Mouse (Mus musculus): ENCODE measurements around the gene Trmo. TPM values are rescaled to one million over a fixed set of nuclear protein-coding genes. Genes with fewer than 3 reads are reported as not detected.

Gene Trmo
- polyA plus RNA-seq, 1 experiment from 2014 or later, result 8.6 TPM

DNA sequence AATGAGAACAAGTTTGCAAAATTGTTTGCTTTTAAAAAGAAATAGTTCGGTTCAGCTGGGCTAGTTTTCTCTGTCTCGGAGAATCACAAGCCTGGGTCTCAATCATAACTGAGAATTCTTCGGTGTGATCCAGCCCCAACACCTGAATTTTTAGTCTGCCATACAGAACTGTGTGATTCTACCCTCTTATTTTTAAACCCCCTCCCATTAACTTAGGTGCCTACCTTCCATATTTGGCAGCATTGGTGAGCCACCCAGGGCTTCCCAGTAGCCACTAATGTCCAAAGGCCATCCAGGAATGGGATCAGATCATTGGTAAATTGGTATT is 43.5 kb downstream of the Trmo start:
- WGBS, result 17% methylated on average over 3 of the region's 3 CpGs
- H3K4me1 ChIP-seq (ENCODE audit: control insufficient read depth, insufficient read depth, low read length), result peaks cover 5% of the 10 kb centered on the region
- no peaks in the 10 kb centered on the region for H3K9me3 ChIP-seq (replicated peaks; ENCODE audit: control insufficient read depth, low read length, poor library complexity, severe bottlenecking)
- H3K4me2 ChIP-seq (ENCODE audit: low read length), result no peak overlapping the region
- no peak for ATAC-seq
- H3K27ac ChIP-seq (ENCODE audit: low read length), result no peak overlapping the region
- no peak overlapping the region for H3K9ac ChIP-seq (ENCODE audit: low read depth, low read length)
- H3K36me3 ChIP-seq (ENCODE audit: control insufficient read depth, insufficient read depth, low read length), result no peaks in the 10 kb centered on the region
- no peak overlapping the region for H3K4me3 ChIP-seq (ENCODE audit: low read depth, low read length)
- H3K27me3 ChIP-seq (ENCODE audit: control insufficient read depth, insufficient read depth, low read depth, low read length), result peaks cover 64% of the 10 kb centered on the region

DNA sequence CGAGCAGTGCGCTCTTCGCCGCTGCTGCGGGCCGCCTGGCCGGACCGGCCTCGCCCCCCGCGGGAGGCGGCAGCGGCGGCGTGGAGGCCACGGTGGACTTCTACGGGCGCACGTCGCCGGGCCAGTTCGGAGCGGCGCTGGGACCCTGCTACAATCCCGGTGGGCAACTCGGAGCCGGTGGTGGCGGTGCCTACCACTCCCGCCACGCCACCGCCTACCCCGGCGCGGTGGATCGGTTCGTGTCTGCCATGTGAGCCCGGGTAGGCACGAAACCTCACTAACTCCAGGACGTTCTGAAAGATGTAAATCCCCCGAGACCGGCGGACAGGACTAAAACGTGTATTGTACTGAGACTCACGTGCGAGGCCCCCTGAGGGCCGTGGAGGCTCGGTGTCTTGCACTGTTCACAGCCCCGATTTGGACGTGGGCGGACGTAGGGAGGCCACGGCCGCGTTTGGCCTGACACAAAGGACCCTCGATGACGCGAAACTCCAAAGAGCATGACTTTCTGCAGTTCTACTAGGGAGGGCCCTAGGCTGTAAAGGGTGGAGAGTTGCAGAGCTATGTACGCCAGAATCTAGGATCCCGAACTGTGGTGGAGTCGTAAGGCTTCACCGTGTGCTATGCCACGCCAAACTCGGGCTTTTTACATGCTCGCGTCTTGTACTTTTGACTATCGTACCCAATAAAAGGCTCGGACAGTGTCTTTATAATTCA is 44.0 kb downstream of the Trmo start:
- H3K27ac ChIP-seq (ENCODE audit: low read length), result no peak overlapping the region
- 1% methylated on average over 60 of the region's 67 CpGs for WGBS
- H3K9ac ChIP-seq (ENCODE audit: low read depth, low read length), result no peak overlapping the region
- H3K4me2 ChIP-seq (ENCODE audit: low read length), result no peak overlapping the region; the same call in 1 of the 2 replicates
- peak overlapping the region; percentile 41; the same call in 1 of the 2 replicates for H3K4me3 ChIP-seq (ENCODE audit: low read depth, low read length)
- ATAC-seq, result no peak
- no peaks in the 10 kb centered on the region for H3K9me3 ChIP-seq (replicated peaks; ENCODE audit: control insufficient read depth, low read length, poor library complexity, severe bottlenecking)
- no peaks in the 10 kb centered on the region for H3K36me3 ChIP-seq (ENCODE audit: control insufficient read depth, insufficient read depth, low read length)
- peaks cover 64% of the 10 kb centered on the region for H3K27me3 ChIP-seq (ENCODE audit: control insufficient read depth, insufficient read depth, low read depth, low read length)
- H3K4me1 ChIP-seq (ENCODE audit: control insufficient read depth, insufficient read depth, low read length), result peaks cover 5% of the 10 kb centered on the region

DNA sequence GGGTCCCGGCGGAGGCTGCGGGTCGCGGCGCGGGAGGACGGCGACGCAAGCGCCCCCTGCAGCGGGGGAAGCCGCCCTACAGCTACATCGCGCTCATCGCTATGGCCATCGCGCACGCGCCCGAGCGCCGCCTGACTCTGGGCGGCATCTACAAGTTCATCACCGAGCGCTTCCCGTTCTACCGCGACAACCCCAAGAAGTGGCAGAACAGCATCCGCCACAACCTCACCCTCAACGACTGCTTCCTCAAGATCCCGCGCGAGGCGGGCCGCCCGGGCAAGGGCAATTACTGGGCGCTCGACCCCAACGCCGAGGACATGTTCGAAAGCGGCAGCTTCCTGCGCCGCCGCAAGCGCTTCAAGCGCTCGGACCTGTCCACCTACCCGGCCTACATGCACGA is 44.9 kb downstream of the Trmo start:
- Histone ChIP-seq H3K9me3 (replicated peaks; ENCODE audit: control insufficient read depth, low read length, poor library complexity, severe bottlenecking) (no peaks in the 10 kb centered on the region), H3K9ac (ENCODE audit: low read depth, low read length) (0 out of 2 replicates have a peak overlapping the region, but pooled peaks have one; percentile 31), H3K4me2 (ENCODE audit: low read length) (peak overlapping the region; percentile 52), H3K27ac (ENCODE audit: low read length) (no peak overlapping the region), H3K27me3 (ENCODE audit: control insufficient read depth, insufficient read depth, low read depth, low read length) (peaks cover 56% of the 10 kb centered on the region), H3K4me3 (ENCODE audit: low read depth, low read length) (peak overlapping the region; percentile 41), H3K4me1 (ENCODE audit: control insufficient read depth, insufficient read depth, low read length) (peaks cover 5% of the 10 kb centered on the region), H3K36me3 (ENCODE audit: control insufficient read depth, insufficient read depth, low read length) (no peaks in the 10 kb centered on the region)
- WGBS, result 1% methylated on average over 39 of the region's 51 CpGs
- no peak for ATAC-seq

DNA sequence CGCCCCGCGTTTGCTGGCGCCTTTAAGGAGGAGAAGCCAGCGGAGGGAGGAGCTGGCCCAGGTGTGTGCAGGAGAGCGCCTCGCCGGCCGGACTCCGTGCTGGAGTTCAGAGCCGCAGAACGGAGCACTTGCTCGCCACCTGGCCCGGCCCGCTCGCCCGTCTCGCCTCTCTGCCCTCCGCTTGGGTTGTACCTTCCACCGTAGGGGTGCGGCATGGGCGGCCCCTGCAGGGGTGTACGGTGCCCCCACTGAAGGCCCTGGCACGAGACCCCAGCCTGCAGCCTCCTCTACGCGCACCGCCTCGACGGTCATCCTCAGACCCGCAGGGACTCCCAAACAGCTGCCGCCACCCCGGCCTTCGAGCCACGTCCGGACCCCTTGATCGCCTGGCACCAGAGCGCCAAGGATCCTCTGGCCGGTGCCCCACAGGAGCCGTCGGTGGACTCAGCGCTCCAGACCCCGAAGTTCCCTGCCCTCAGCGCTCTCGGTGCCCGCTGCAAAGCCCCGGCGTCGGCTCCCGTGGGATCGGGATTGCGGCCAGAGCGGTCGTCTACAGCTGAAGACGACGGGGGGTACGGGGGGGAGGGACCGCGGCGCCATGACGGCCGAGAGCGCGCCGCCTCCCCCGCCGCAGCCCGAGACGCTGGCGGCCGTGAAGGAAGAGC is 45.5 kb downstream of the Trmo start, which contains the start of gene Foxe1:
TSS of gene Foxe1 (plus strand) at position 14 of the 665 bp plus-strand sequence.
- H3K27ac ChIP-seq (ENCODE audit: low read length), result no peak within 1 kb of the TSS
- peaks cover 55% of the 10 kb centered on the region for H3K27me3 ChIP-seq (ENCODE audit: control insufficient read depth, insufficient read depth, low read depth, low read length)
- peak within 1 kb of the TSS; percentile 41 for H3K4me3 ChIP-seq (ENCODE audit: low read depth, low read length)
- peak within 1 kb of the TSS; percentile 52 for H3K4me2 ChIP-seq (ENCODE audit: low read length)
- ATAC-seq, result 0 out of 2 replicates have a peak, but pooled peaks have one; percentile 17
- H3K9ac ChIP-seq (ENCODE audit: low read depth, low read length), result 0 out of 2 replicates have a peak within 1 kb of the TSS, but pooled peaks have one; percentile 31
- 2% methylated on average over 56 of the region's 70 CpGs for WGBS
- H3K9me3 ChIP-seq (replicated peaks; ENCODE audit: control insufficient read depth, low read length, poor library complexity, severe bottlenecking), result no peaks in the 10 kb centered on the region
- peaks cover 5% of the 10 kb centered on the region for H3K4me1 ChIP-seq (ENCODE audit: control insufficient read depth, insufficient read depth, low read length)
- H3K36me3 ChIP-seq (ENCODE audit: control insufficient read depth, insufficient read depth, low read length), result no peaks in the 10 kb centered on the region

DNA sequence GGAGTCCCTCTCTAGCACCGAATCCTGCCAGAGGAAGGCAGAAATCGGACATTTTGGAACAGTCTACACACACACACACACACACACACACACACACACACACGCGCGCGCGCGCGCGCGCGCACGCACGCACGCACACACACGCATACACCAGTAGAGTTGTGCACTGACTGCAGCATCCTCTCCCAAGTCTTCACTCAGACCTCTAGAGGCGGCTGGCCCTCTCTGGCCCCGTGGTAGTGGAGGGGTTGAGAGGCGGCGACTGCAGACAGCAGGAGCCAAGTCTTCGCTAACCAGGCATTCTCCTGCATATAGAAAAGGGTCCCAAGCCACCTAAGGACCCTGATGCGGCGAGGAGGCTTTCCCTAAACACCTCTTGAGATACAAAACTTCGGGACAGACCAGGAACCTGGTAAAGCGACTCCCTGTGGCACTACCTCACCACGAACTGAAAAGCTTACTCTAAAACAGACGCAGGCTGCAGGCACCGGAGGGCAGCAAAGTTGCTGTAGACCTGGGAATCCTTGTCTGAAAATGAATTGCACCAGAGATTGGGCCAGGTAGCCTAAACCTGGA is 46.4 kb downstream of the Trmo start:
- H3K4me2 ChIP-seq (ENCODE audit: low read length), result peak overlapping the region; percentile 4; the same call in 1 of the 2 replicates
- no peak overlapping the region for H3K27ac ChIP-seq (ENCODE audit: low read length)
- H3K27me3 ChIP-seq (ENCODE audit: control insufficient read depth, insufficient read depth, low read depth, low read length), result peaks cover 64% of the 10 kb centered on the region
- H3K4me1 ChIP-seq (ENCODE audit: control insufficient read depth, insufficient read depth, low read length), result peaks cover 5% of the 10 kb centered on the region
- WGBS, result under 1% methylated on average over 28 of the region's 28 CpGs
- no peaks in the 10 kb centered on the region for H3K9me3 ChIP-seq (replicated peaks; ENCODE audit: control insufficient read depth, low read length, poor library complexity, severe bottlenecking)
- no peaks in the 10 kb centered on the region for H3K36me3 ChIP-seq (ENCODE audit: control insufficient read depth, insufficient read depth, low read length)
- ATAC-seq, result no peak
- no peak overlapping the region for H3K9ac ChIP-seq (ENCODE audit: low read depth, low read length)
- H3K4me3 ChIP-seq (ENCODE audit: low read depth, low read length), result no peak overlapping the region; the same call in 1 of the 2 replicates

DNA sequence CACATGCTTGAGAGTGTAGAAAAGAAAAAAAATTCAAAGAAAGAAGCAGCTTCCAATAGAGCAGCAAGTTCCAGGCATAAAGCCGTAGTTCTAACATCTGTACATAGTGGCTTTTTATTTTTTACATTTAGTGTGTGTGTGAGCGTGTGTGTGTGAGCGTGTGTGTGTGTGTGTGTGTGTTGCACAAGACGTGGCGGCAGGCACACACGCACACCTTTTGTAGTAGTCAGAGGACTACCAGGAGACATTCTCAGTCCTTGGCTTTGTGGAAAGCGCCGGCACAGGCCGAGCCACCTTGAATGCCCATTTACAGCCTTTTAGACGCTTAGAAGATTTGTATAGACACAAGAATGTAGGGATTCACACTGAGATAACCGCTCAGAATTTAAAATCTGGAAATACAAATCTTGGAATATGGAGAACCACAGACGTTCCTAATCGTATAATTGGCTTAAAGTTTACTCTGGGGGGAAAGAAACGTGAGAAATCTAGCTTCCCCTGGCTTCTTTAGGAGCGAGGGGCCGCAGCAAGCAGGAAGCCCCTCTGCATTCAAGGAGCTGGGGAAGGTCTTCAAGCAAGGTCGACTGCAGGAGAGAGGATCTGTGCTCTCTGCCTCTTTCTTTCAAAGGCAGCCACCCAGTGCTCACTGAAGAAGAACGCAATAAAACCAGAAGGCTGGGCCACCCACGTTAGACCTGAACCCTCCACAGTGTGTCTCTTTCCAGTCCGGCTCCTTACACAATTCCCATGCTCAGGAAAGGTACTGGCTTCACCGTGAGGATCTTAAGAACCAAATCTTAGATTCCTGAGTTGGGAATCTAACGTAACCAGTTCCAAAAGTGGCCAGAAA is 47.2 kb downstream of the Trmo start:
- no peak for ATAC-seq
- H3K4me1 ChIP-seq (ENCODE audit: control insufficient read depth, insufficient read depth, low read length), result peaks cover 5% of the 10 kb centered on the region
- no peaks in the 10 kb centered on the region for H3K9me3 ChIP-seq (replicated peaks; ENCODE audit: control insufficient read depth, low read length, poor library complexity, severe bottlenecking)
- H3K4me3 ChIP-seq (ENCODE audit: low read depth, low read length), result no peak overlapping the region; the same call in 1 of the 2 replicates
- no peak overlapping the region for H3K9ac ChIP-seq (ENCODE audit: low read depth, low read length)
- WGBS, result 8% methylated on average over 22 of the region's 22 CpGs
- H3K27me3 ChIP-seq (ENCODE audit: control insufficient read depth, insufficient read depth, low read depth, low read length), result peaks cover 66% of the 10 kb centered on the region
- H3K4me2 ChIP-seq (ENCODE audit: low read length), result peak overlapping the region; percentile 4; the same call in 1 of the 2 replicates
- H3K36me3 ChIP-seq (ENCODE audit: control insufficient read depth, insufficient read depth, low read length), result no peaks in the 10 kb centered on the region
- H3K27ac ChIP-seq (ENCODE audit: low read length), result no peak overlapping the region

DNA sequence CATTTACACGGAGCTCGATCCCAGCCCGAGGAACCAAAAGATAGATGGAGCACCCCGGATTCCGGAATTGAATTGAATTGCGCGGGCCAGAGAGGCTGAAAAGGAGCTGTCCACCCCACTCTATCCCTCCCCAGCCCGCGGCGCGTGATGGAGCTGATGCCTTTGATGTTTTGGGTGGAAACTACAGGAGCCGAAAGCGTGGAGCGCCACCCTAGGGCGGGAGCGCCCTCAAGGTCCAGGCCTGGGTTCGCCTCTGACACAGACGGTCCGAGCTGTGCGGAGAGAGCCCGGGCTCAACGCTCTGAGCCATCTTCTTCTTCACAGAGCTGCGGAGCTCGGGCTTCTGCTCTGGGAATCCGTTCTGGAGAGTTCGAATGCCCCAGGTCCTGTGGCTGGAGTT is 49.7 kb downstream of the Trmo start:
- peaks cover 67% of the 10 kb centered on the region for H3K27me3 ChIP-seq (ENCODE audit: control insufficient read depth, insufficient read depth, low read depth, low read length)
- no peak overlapping the region for H3K27ac ChIP-seq (ENCODE audit: low read length)
- H3K4me3 ChIP-seq (ENCODE audit: low read depth, low read length), result no peak overlapping the region
- no peak for ATAC-seq
- H3K4me1 ChIP-seq (ENCODE audit: control insufficient read depth, insufficient read depth, low read length), result peaks cover 5% of the 10 kb centered on the region
- no peaks in the 10 kb centered on the region for H3K36me3 ChIP-seq (ENCODE audit: control insufficient read depth, insufficient read depth, low read length)
- H3K9me3 ChIP-seq (replicated peaks; ENCODE audit: control insufficient read depth, low read length, poor library complexity, severe bottlenecking), result no peaks in the 10 kb centered on the region
- 1% methylated on average over 26 of the region's 26 CpGs for WGBS
- H3K4me2 ChIP-seq (ENCODE audit: low read length), result no peak overlapping the region
- H3K9ac ChIP-seq (ENCODE audit: low read depth, low read length), result no peak overlapping the region

DNA sequence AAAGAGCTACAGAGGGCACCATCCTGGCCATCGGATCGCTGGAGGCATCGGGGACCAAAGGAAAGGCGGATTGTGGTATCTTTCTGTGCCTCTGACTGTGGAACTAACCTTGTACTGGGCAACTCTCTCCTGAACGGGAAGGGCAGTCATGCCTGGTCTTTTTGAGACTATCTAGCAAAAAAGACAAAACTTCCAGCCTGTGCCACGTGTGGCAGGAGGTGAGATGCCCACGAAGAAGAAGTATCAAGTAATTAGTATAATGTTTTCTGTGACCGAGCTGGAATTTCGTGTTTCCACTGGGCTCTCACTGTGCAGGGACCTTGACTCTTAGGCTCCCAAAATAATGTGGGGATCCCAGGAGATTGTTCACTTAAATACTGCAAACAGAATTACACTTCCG is 50.2 kb downstream of the Trmo start:
- H3K4me3 ChIP-seq (ENCODE audit: low read depth, low read length), result no peak overlapping the region
- peaks cover 69% of the 10 kb centered on the region for H3K27me3 ChIP-seq (ENCODE audit: control insufficient read depth, insufficient read depth, low read depth, low read length)
- ATAC-seq, result no peak
- no peak overlapping the region for H3K4me2 ChIP-seq (ENCODE audit: low read length)
- H3K4me1 ChIP-seq (ENCODE audit: control insufficient read depth, insufficient read depth, low read length), result peaks cover 5% of the 10 kb centered on the region
- no peaks in the 10 kb centered on the region for H3K36me3 ChIP-seq (ENCODE audit: control insufficient read depth, insufficient read depth, low read length)
- no peaks in the 10 kb centered on the region for H3K9me3 ChIP-seq (replicated peaks; ENCODE audit: control insufficient read depth, low read length, poor library complexity, severe bottlenecking)
- 15% methylated on average over 10 of the region's 10 CpGs for WGBS
- no peak overlapping the region for H3K27ac ChIP-seq (ENCODE audit: low read length)
- no peak overlapping the region for H3K9ac ChIP-seq (ENCODE audit: low read depth, low read length)
